Mouse (Mus musculus): ENCODE data around the gene Mpst. TPM values are rescaled to one million over a fixed set of nuclear protein-coding genes. Genes with fewer than 3 reads are reported as not detected.

The Mpst gene
- 10 to 100 TPM; 32.2 to 33.6 TPM for total RNA-seq (2021)

GRCm38 (mm10) chr15:78406293-78406934, at the start of gene Mpst:
Gene Mpst (plus strand): TSS chr15:78406416.
- intact Hi-C loops (cut with DNase I) = no loop called here
- DNase-seq (ENCODE audit: low spot score in 2 of 2) = peak; percentile 90 to 92

DNA sequence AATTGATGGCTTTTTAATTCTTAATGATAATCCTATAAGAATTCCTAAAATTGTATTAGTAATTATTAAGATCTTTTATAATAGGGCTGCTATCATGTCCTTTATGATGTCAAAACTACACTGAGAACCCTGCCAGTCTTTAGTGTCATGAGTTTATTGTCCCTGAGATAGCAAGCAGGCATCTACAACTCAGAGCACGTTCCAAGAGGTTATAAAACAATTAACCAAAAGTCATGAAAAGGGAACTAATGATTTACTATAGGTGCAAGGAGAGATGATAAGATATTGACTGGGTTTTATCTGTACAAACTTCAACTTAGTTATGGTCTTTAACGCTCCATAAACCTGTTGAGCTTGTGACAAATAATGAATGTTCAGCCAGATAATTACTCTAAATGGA, 40.3 kb upstream of the Mpst start:
- intact Hi-C loops (cut with DNase I) = no loop called here
- DNase-seq (ENCODE audit: low spot score in 2 of 2) = no peak

DNA sequence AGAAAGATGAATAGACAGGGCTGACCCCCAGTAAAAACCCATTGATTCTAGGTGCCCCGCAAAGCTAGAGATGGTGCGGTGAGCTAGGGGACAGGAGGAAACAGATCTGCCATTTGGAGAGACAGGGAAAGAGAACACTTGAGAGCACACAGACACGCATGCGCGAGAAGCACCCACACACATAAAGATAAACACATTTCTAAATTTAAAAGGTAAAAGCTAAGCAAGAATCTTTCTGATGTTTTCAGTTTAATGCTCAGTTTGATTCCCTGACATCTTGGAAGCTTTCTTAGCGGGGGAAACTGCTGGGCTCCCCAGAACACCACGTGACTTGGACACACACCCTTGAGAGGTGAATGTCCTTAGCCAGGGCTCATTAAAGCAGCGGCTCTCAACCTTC, 39.3 kb upstream of the Mpst start:
- intact Hi-C loops (cut with DNase I) = no loop called here
- peak; percentile 39 to 78 for DNase-seq (ENCODE audit: low spot score in 2 of 2)

DNA sequence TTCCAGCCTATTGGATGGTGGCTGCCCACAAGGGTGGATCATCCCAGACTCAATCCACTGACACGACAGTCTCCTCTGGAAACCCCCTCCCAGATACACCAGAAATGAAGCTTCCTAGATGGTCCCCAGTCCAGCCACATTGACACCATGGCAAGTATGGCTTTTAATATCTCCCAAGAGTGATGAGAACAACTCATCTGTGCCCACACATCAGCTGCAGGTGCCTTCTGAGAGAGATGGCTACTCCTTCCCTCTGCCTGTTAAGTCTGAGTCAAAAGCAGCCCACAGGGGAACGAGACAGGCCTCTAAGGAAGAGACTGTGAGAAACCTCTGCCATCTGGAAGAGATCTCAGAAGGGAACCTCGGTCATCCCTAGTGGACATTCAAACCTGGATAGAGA, 38.4 kb upstream of the Mpst start:
- DNase-seq (ENCODE audit: low spot score in 2 of 2) = peak in 1 of 2 experiments; percentile 66
- intact Hi-C loops (cut with DNase I) = no loop called here

- intact Hi-C loops (cut with DNase I) = no loop called here
- DNase-seq (ENCODE audit: low spot score in 2 of 2) = peak in 1 of 2 experiments; percentile 27
These were observed 37.3 kb upstream of the Mpst start for GRCm38 (mm10) chr15:78368926-78369346.

DNA sequence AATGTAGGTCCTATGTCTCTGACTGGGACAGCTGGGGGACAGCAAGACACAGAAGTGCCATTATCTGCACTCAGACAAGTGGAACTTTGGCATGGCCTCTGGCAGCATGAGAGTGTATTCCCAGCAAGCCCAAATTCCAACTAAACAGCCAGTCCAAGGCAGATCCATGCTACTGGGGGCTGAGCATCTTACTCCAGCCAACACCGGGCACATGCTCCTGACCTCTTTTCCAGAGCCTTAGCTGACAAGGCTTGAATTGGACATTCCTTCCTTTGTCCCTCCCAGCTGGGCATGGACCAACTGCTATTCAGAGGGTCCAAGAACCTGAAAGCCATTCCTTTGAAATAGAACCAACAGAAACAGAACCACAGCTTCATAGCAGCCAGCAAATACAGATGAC, 36.6 kb upstream of the Mpst start:
- intact Hi-C loops (cut with DNase I) = no loop called here
- DNase-seq (ENCODE audit: low spot score in 2 of 2) = peak in 1 of 2 experiments; percentile 46

DNA sequence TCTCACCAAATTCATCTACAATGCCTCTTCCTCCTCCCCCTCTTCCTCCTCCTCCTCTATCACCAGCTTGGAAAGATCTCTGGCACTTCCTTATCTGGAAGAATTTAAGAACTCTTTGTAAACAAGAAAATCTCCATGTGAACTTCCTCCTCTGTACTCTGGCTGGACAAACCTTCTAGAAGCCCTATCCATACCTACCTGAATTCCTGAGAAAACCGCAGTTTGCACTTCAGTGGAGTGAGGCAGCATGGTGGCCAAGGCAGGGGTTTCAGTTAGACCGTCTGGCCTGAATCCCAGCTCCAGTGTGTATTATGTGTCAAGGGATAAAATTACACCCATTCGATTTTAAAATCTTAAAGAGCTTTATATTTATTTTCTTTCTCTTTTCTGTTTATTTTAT, 33.4 kb upstream of the Mpst start:
- intact Hi-C loops (cut with DNase I) = no loop called here
- DNase-seq (ENCODE audit: low spot score in 2 of 2) = no peak

DNA sequence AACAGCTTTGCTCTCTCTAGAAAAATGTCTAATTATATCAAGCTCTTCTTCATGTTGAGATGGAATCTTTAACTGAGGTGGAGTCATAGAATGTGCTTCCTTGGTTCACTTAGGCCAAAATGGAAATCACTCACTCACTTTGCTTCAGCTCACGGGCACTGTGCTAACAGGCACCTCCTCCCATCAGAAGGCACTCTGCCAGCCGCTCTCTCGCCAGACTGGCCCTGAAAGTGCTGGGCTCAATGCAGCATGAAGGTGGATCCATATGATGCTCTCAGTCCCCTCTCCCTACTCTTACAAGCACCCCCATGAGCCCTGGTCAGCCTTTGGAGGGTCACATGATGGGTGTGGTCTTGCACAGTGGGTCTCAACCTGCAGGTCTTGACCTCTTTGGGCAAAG, 32.0 kb upstream of the Mpst start:
- intact Hi-C loops (cut with DNase I) = no loop called here
- peak in 1 of 2 experiments; percentile 65 for DNase-seq (ENCODE audit: low spot score in 2 of 2)

- intact Hi-C loops (cut with DNase I) = no loop called here
- no peak for DNase-seq (ENCODE audit: low spot score in 2 of 2)
These were observed 28.4 kb upstream of the Mpst start for GRCm38 (mm10) chr15:78377859-78378258.

GRCm38 (mm10) chr15:78378556-78378955, 27.7 kb upstream of the Mpst start:
- intact Hi-C loops (cut with DNase I) = no loop called here
- DNase-seq (ENCODE audit: low spot score in 2 of 2) = no peak

GRCm38 (mm10) chr15:78380208-78380607, 26.0 kb upstream of the Mpst start:
- intact Hi-C loops (cut with DNase I) = no loop called here
- DNase-seq (ENCODE audit: low spot score in 2 of 2) = peak in 1 of 2 experiments; percentile 49

- intact Hi-C loops (cut with DNase I) = no loop called here
- peak in 1 of 2 experiments; percentile 55 for DNase-seq (ENCODE audit: low spot score in 2 of 2)
These were observed 25.5 kb upstream of the Mpst start for GRCm38 (mm10) chr15:78380741-78381140.

GRCm38 (mm10) chr15:78382115-78382514, 24.1 kb upstream of the Mpst start:
- no peak for DNase-seq (ENCODE audit: low spot score in 2 of 2)
- intact Hi-C loops (cut with DNase I) = no loop called here

- intact Hi-C loops (cut with DNase I) = no loop called here
- peak; percentile 31 to 67 for DNase-seq (ENCODE audit: low spot score in 2 of 2)
These were observed 22.6 kb upstream of the Mpst start for GRCm38 (mm10) chr15:78383450-78384219.

DNA sequence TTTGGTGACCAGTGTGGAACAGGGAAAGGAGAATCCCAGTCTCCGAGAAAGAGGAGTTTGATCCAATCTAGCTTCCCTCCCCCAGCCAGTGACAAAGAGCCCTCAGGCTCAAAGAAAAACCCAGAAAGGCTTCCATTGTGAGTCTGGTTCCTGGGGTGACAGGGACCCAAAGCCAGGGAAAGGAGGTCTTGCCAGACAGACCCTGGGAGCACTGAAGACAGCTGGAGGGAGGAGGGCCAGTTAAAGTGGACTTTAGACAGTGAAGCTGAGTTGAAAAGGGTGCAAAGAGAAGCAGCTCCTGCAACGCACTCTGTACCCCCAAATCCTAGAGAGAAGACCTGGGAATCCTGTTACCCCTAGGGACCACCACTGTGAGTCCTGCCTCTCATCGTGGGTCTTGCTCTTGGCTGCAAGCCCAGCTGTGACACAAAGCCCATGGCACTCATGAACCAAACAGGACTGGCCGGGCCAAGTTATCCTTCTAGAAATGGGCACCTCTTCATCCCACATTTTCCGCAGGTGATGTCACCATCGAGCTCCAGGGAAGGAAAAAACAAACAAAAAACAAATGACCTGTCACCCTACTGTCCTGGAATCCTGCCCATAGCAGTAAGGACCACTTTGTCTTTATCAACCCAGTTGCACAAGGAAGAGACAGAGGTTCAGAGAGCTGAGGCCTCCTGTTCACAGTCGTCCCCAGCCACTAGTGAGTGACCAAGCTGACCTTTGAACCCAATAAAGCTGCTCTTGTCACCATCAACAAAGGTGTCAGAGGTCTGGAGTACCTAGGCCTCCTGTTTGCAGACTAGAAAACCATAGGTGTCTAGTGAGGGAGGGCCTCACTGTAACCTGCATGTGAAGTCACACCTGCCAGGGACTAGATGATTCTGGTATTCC, 21.7 kb upstream of the Mpst start:
- DNase-seq (ENCODE audit: low spot score in 2 of 2) = peak in 1 of 2 experiments; percentile 49
- intact Hi-C loops (cut with DNase I) = no loop called here

DNA sequence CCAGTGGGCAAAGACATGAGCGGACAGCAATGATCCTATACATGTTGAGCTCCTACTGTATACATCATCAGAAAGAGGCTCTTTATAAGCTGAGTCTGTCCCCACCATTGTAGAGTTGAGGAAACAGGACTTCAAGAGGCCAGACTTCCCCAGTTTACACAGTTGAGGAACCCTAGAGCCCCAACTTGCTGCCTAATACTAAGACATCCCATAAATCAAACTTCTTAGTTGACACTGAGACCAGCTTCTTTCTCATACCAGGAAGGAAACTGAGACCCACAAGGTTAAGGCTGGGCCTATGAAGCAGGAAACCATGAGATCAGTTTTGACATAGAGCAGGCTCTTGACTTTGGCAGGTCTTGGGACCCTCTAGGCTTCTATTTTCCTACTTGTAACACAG, 20.7 kb upstream of the Mpst start:
- intact Hi-C loops (cut with DNase I) = no loop called here

GRCm38 (mm10) chr15:78390855-78391254, 15.4 kb upstream of the Mpst start:
- DNase-seq (ENCODE audit: low spot score in 2 of 2) = peak in 1 of 2 experiments; percentile 62
- intact Hi-C loops (cut with DNase I) = no loop called here

More for the DNA sequence above, 20.7 kb upstream of the Mpst start:
- DNase-seq (ENCODE audit: low spot score in 2 of 2) = no peak

GRCm38 (mm10) chr15:78395478-78395962, 10.7 kb upstream of the Mpst start, which contains the start of gene Tex33:
Gene Tex33 (minus strand): TSS chr15:78395912.
- no peak for DNase-seq (ENCODE audit: low spot score in 2 of 2)
- intact Hi-C loops (cut with DNase I) = no loop called here

GRCm38 (mm10) chr15:78401345-78401744, 4.9 kb upstream of the Mpst start:
- intact Hi-C loops (cut with DNase I) = no loop called here
- no peak for DNase-seq (ENCODE audit: low spot score in 2 of 2)

GRCm38 (mm10) chr15:78401921-78402320, 4.3 kb upstream of the Mpst start:
- intact Hi-C loops (cut with DNase I) = no loop called here

More at GRCm38 (mm10) chr15:78401921-78402320, 4.3 kb upstream of the Mpst start:
- peak in 1 of 2 experiments; percentile 41 for DNase-seq (ENCODE audit: low spot score in 2 of 2)
